Mouse (Mus musculus): ENCODE results near the gene Ush2a. TPM values are rescaled to one million over a fixed set of nuclear protein-coding genes. Genes with fewer than 3 reads are reported as not detected.

Gene Ush2a
- polyA plus RNA-seq, 1 experiment from 2014 or later, result not detected

- Histone ChIP-seq H3K27me3 (ENCODE audit: insufficient read depth, low read length) (no peaks in the 10 kb centered on the region), H3K4me1 (ENCODE audit: insufficient read depth) (no peaks in the 10 kb centered on the region), H3K4me3 (ENCODE audit: low read depth, low read length) (no peak overlapping the region), H3K9me3 (ENCODE audit: low read length) (no peaks in the 10 kb centered on the region), H3K36me3 (replicated peaks; ENCODE audit: insufficient read depth, low read length) (no peaks in the 10 kb centered on the region), H3K4me2 (ENCODE audit: low read depth, low read length) (no peak overlapping the region), H3K9ac (replicated peaks) (no peak overlapping the region), H3K27ac (ENCODE audit: low read depth) (no peak overlapping the region)
- 77% methylated on average over 8 of the region's 8 CpGs for WGBS (ENCODE audit: insufficient replicate concordance)
- no peak for ATAC-seq
- DNase-seq, result no peak
- TF ChIP-seq CTCF (IDR thresholded peaks at IDR 0.05; ENCODE audit: low read depth), result no peak
- TF ChIP-seq EP300 (IDR thresholded peaks at IDR 0.05; ENCODE audit: low read depth), result no peak
These were observed 257.0 kb downstream of the Ush2a start for GRCm38 (mm10) chr1:188518792-188519191.

GRCm38 (mm10) chr1:188527451-188527850, 265.6 kb downstream of the Ush2a start:
- DNase-seq (no peak), ATAC-seq (no peak)
- Histone ChIP-seq H3K9me3 (ENCODE audit: low read length) (no peaks in the 10 kb centered on the region), H3K4me2 (ENCODE audit: low read depth, low read length) (no peak overlapping the region), H3K4me1 (ENCODE audit: insufficient read depth) (no peaks in the 10 kb centered on the region), H3K27ac (ENCODE audit: low read depth) (no peak overlapping the region), H3K9ac (replicated peaks) (no peak overlapping the region), H3K36me3 (replicated peaks; ENCODE audit: insufficient read depth, low read length) (no peaks in the 10 kb centered on the region), H3K4me3 (ENCODE audit: low read depth, low read length) (no peak overlapping the region), H3K27me3 (ENCODE audit: insufficient read depth, low read length) (no peaks in the 10 kb centered on the region)
- 71% methylated on average over 3 of the region's 3 CpGs for WGBS (ENCODE audit: insufficient replicate concordance)
- TF ChIP-seq EP300 (IDR thresholded peaks at IDR 0.05; ENCODE audit: low read depth), result no peak
- TF ChIP-seq CTCF (IDR thresholded peaks at IDR 0.05; ENCODE audit: low read depth), result no peak

- Histone ChIP-seq H3K9ac (replicated peaks) (no peak overlapping the region), H3K4me2 (ENCODE audit: low read depth, low read length) (no peak overlapping the region), H3K4me3 (ENCODE audit: low read depth, low read length) (no peak overlapping the region), H3K27me3 (ENCODE audit: insufficient read depth, low read length) (no peaks in the 10 kb centered on the region), H3K36me3 (replicated peaks; ENCODE audit: insufficient read depth, low read length) (no peaks in the 10 kb centered on the region), H3K9me3 (ENCODE audit: low read length) (no peaks in the 10 kb centered on the region), H3K27ac (ENCODE audit: low read depth) (no peak overlapping the region), H3K4me1 (ENCODE audit: insufficient read depth) (no peaks in the 10 kb centered on the region)
- TF ChIP-seq EP300 (IDR thresholded peaks at IDR 0.05; ENCODE audit: low read depth) (no peak), CTCF (IDR thresholded peaks at IDR 0.05; ENCODE audit: low read depth) (no peak)
- 86% methylated on average over 6 of the region's 6 CpGs for WGBS (ENCODE audit: insufficient replicate concordance)
- ATAC-seq (no peak), DNase-seq (no peak)
These were observed 267.8 kb downstream of the Ush2a start for GRCm38 (mm10) chr1:188529606-188530131.

GRCm38 (mm10) chr1:188537021-188537420, 275.2 kb downstream of the Ush2a start:
- Histone ChIP-seq H3K4me2 (ENCODE audit: low read depth, low read length) (no peak overlapping the region), H3K9me3 (ENCODE audit: low read length) (no peaks in the 10 kb centered on the region), H3K9ac (replicated peaks) (no peak overlapping the region), H3K4me3 (ENCODE audit: low read depth, low read length) (no peak overlapping the region), H3K27ac (ENCODE audit: low read depth) (no peak overlapping the region), H3K36me3 (replicated peaks; ENCODE audit: insufficient read depth, low read length) (no peaks in the 10 kb centered on the region), H3K4me1 (ENCODE audit: insufficient read depth) (no peaks in the 10 kb centered on the region), H3K27me3 (ENCODE audit: insufficient read depth, low read length) (no peaks in the 10 kb centered on the region)
- ATAC-seq (no peak), DNase-seq (no peak)
- 53% methylated on average over 1 of the region's 1 CpGs for WGBS (ENCODE audit: insufficient replicate concordance)
- TF ChIP-seq EP300 (IDR thresholded peaks at IDR 0.05; ENCODE audit: low read depth) (no peak), CTCF (IDR thresholded peaks at IDR 0.05; ENCODE audit: low read depth) (no peak)

- WGBS (ENCODE audit: insufficient replicate concordance), result 80% methylated on average over 5 of the region's 5 CpGs
- TF ChIP-seq EP300 (IDR thresholded peaks at IDR 0.05; ENCODE audit: low read depth) (no peak), CTCF (IDR thresholded peaks at IDR 0.05; ENCODE audit: low read depth) (no peak)
- Histone ChIP-seq H3K4me3 (ENCODE audit: low read depth, low read length) (no peak overlapping the region), H3K9me3 (ENCODE audit: low read length) (no peaks in the 10 kb centered on the region), H3K27me3 (ENCODE audit: insufficient read depth, low read length) (no peaks in the 10 kb centered on the region), H3K27ac (ENCODE audit: low read depth) (no peak overlapping the region), H3K4me1 (ENCODE audit: insufficient read depth) (no peaks in the 10 kb centered on the region), H3K9ac (replicated peaks) (no peak overlapping the region), H3K4me2 (ENCODE audit: low read depth, low read length) (no peak overlapping the region), H3K36me3 (replicated peaks; ENCODE audit: insufficient read depth, low read length) (no peaks in the 10 kb centered on the region)
- ATAC-seq, result no peak
- DNase-seq, result no peak
These were observed 277.8 kb downstream of the Ush2a start for GRCm38 (mm10) chr1:188539621-188540020.

- H3K27me3 ChIP-seq (ENCODE audit: insufficient read depth, low read length), result no peaks in the 10 kb centered on the region
- TF ChIP-seq CTCF (IDR thresholded peaks at IDR 0.05; ENCODE audit: low read depth), result no peak
- no peak for TF ChIP-seq EP300 (IDR thresholded peaks at IDR 0.05; ENCODE audit: low read depth)
- no peaks in the 10 kb centered on the region for H3K36me3 ChIP-seq (replicated peaks; ENCODE audit: insufficient read depth, low read length)
- H3K4me3 ChIP-seq (ENCODE audit: low read depth, low read length), result no peak overlapping the region
- H3K27ac ChIP-seq (ENCODE audit: low read depth), result no peak overlapping the region
- H3K4me1 ChIP-seq (ENCODE audit: insufficient read depth), result no peaks in the 10 kb centered on the region
- no peak overlapping the region for H3K4me2 ChIP-seq (ENCODE audit: low read depth, low read length)
- 75% methylated on average over 3 of the region's 3 CpGs for WGBS (ENCODE audit: insufficient replicate concordance)
- H3K9me3 ChIP-seq (ENCODE audit: low read length), result no peaks in the 10 kb centered on the region
- ATAC-seq (no peak), DNase-seq (no peak)
- no peak overlapping the region for H3K9ac ChIP-seq (replicated peaks)
These were observed 279.7 kb downstream of the Ush2a start for GRCm38 (mm10) chr1:188541492-188541891.

GRCm38 (mm10) chr1:188543364-188543763, 281.5 kb downstream of the Ush2a start:
- DNase-seq (no peak), ATAC-seq (no peak)
- Histone ChIP-seq H3K9me3 (ENCODE audit: low read length) (no peaks in the 10 kb centered on the region), H3K4me3 (ENCODE audit: low read depth, low read length) (no peak overlapping the region), H3K36me3 (replicated peaks; ENCODE audit: insufficient read depth, low read length) (no peaks in the 10 kb centered on the region), H3K27me3 (ENCODE audit: insufficient read depth, low read length) (no peaks in the 10 kb centered on the region), H3K9ac (replicated peaks) (no peak overlapping the region), H3K27ac (ENCODE audit: low read depth) (no peak overlapping the region), H3K4me1 (ENCODE audit: insufficient read depth) (no peaks in the 10 kb centered on the region), H3K4me2 (ENCODE audit: low read depth, low read length) (no peak overlapping the region)
- WGBS (ENCODE audit: insufficient replicate concordance), result 22% methylated on average over 1 of the region's 1 CpGs
- TF ChIP-seq EP300 (IDR thresholded peaks at IDR 0.05; ENCODE audit: low read depth), result no peak
- TF ChIP-seq CTCF (IDR thresholded peaks at IDR 0.05; ENCODE audit: low read depth), result no peak
